Mouse (Mus musculus): ENCODE data around the gene Smad3.

DNA sequence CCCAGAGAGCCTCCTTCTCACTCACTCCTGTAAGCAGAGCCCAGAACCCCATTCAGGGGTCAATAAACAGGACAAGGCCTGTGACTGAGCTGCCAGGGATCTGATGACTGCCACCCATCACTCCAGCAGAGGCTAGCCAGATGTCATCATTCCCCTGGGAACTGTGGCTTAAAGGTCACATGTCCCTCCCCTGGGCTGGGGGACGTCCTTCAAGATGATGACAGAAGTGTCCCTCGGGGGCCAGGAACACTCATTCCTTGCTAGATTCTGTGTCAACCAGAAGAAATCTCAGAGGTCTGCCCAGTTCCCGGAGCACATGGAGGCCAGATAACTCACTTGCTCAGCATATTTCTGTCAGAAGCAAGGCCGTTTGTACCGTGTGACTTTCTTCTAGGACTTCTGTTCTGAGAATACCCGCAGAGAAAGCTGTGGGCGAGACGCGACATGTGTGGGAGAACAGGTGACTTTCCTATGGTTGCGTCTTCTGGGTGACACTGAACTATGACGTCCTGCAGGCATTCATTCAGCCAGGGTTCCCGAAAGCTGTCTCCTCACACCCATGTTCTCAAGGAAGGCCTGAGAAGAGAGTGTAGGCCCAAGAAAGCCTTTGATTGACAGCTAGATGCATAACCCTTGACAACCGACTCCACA, 46.1 kb downstream of the Smad3 start:
- no peak for TF ChIP-seq CEBPB (IDR thresholded peaks at IDR 0.05; ENCODE audit: low read depth)
- no peak for TF ChIP-seq CTCF (IDR thresholded peaks at IDR 0.05; ENCODE audit: control insufficient read depth, insufficient read depth, insufficient read length)
